12 mouse cellular contexts compared by ENCODE assay signal in the genomic region with DNA sequence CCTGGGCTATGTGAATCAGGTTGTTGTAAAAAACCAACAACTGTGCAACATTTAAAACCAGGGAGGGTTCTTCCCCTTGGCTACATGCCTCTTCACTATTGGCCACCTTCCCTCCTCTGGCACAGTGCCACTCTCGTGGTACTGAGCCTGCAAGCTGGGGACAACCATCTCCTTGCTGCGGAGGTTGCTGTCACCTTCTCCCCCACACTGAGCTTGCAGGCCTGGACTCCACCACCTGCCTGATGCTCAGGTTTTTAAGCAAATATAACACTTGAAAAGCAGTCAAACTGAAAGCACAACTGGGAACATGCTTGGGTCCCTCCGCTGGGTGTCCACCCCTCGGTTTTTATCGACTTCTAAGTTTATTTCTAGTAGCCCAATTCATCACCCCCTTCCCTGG. TPM values are rescaled to one million over a fixed set of nuclear protein-coding genes. Genes with fewer than 3 reads are reported as not detected.
A peak's percentile ranks its signal among the peaks of the same experiment; 100 is the strongest.
DNase-seq lines count a peak whose midpoint lies in the region; ATAC-seq and TF ChIP-seq lines count a peak whose summit lies in the region.
"Had no signal": no experiment of that assay in that cellular context is flagged by ENCODE, and none has a peak within 500 bp of the region (broad histone marks: within the 10 kb centered on the region; RNA-seq: fewer than 3 reads in every experiment).

No protein-coding gene starts in this region.

- H3K9me3 ChIP-seq in heart, embryonic 12.5 days (replicated peaks), result no peaks in the 10 kb centered on the region
- H3K9me3 ChIP-seq: heart, embryonic 15.5 days; liver, embryonic 13.5 days had no signal

- ATAC-seq in heart, embryonic 12.5 days (ENCODE audit: insufficient number of reproducible peaks, low FRiP score), result no peak

- no peaks in the 10 kb centered on the region for H3K4me1 ChIP-seq in heart, embryonic 12.5 days (replicated peaks)
- H3K4me1 ChIP-seq in heart, adult 2 months (ENCODE audit: control insufficient read depth, insufficient read depth, low read length), result no peaks in the 10 kb centered on the region
- H3K4me1 ChIP-seq: heart, embryonic 15.5 days; liver, embryonic 13.5 days had no signal

- no peak for TF ChIP-seq CTCF in heart, adult 2 months (IDR thresholded peaks at IDR 0.05)

- peaks cover 11% of the 10 kb centered on the region; the same call in 1 of the 2 replicates for H3K27me3 ChIP-seq in heart, embryonic 12.5 days (replicated peaks)
- no peaks in the 10 kb centered on the region for H3K27me3 ChIP-seq in heart, adult 2 months (ENCODE audit: control insufficient read depth, insufficient read depth, low read length)
- H3K27me3 ChIP-seq: liver, embryonic 13.5 days had no signal

- no peaks in the 10 kb centered on the region for H3K79me2 ChIP-seq in heart, adult 2 months (replicated peaks; ENCODE audit: control insufficient read depth, insufficient read depth, low read length)

- H3K4me3 ChIP-seq in heart, embryonic 12.5 days, result no peak overlapping the region
- H3K4me3 ChIP-seq in heart, adult 2 months, result no peak overlapping the region
- H3K4me3 ChIP-seq: heart, embryonic 15.5 days; liver, embryonic 13.5 days had no signal

- 68% methylated on average over 5 of the region's 5 CpGs for whole genome bisulfite sequencing in heart, embryonic 12.5 days
- WGBS in heart, adult 2 months, result 65% methylated on average over 5 of the region's 5 CpGs

- no peaks in the 10 kb centered on the region for H3K36me3 ChIP-seq in heart, embryonic 12.5 days
- H3K36me3 ChIP-seq in heart, adult 2 months (ENCODE audit: control insufficient read depth, insufficient read depth, low read length), result no peaks in the 10 kb centered on the region
- H3K36me3 ChIP-seq: heart, embryonic 15.5 days; liver, embryonic 13.5 days had no signal

- no peak overlapping the region for H3K9ac ChIP-seq in heart, embryonic 12.5 days
- no peak overlapping the region for H3K9ac ChIP-seq in heart, adult 2 months (ENCODE audit: low read depth, low read length)
- H3K9ac ChIP-seq: heart, embryonic 15.5 days; liver, embryonic 13.5 days had no signal

- no peak overlapping the region for H3K27ac ChIP-seq in heart, embryonic 12.5 days (ENCODE audit: poor library complexity, severe bottlenecking)
- H3K27ac ChIP-seq in heart, adult 2 months, result no peak overlapping the region
- H3K27ac ChIP-seq: heart, embryonic 15.5 days; kidney, postnatal 0 days; liver, embryonic 13.5 days had no signal

- no peak overlapping the region for H3K4me2 ChIP-seq in heart, embryonic 12.5 days
- H3K4me2 ChIP-seq: heart, embryonic 15.5 days; liver, embryonic 13.5 days had no signal

- no peak for TF ChIP-seq EP300 in heart, adult 2 months (IDR thresholded peaks at IDR 0.05; ENCODE audit: insufficient read depth, low read depth, low read length)

- TF ChIP-seq POLR2A in heart, adult 2 months (IDR thresholded peaks at IDR 0.05; ENCODE audit: insufficient read depth, low read depth, low read length), result no peak

- intact Hi-C loops in heart, adult 2 months (cut with DNase I), result no loop called here

- DNase-seq in heart, postnatal 4 days, result peak; percentile 42
- DNase-seq in urinary bladder, postnatal 14 days (ENCODE audit: low spot score), result peak; percentile 7
- DNase-seq in urinary bladder, adult 2 months (ENCODE audit: low spot score), result no peak
- DNase-seq in kidney, postnatal 4 days, result peak; percentile 9 to 11
- DNase-seq in T-cell, adult 2 months (ENCODE audit: low spot score), result no peak
- no peak for DNase-seq in heart, adult 2 months
- DNase-seq in layer of hippocampus, postnatal 36 days, result no peak
- DNase-seq: liver, embryonic 13.5 days; thymus, adult 18-20 months had no signal

RNA-seq across cellular contexts. Expression of a gene that starts 20.4 kb away (rescaled TPM):
- under 1 TPM in 1 of 2 experiments, not detected in 1; 0.25 TPM for total RNA-seq in heart, postnatal 4 days (2021)
- 0.09 TPM in 1 of 2 replicates, not detected in the other for polyA plus RNA-seq in heart, embryonic 12.5 days (2016; fragmentation: Nextera tagmentation; extraction: Ambion mirVana)
- polyA plus RNA-seq in urinary bladder, adult 2 months (2012; rRNA removed), result 2.3 and 2.4 TPM in 2 replicates
- total RNA-seq in heart, adult 2 months (2021), result not detected
- 0.64 and 0.66 TPM in 2 replicates for polyA plus RNA-seq in heart, adult 2 months (2012; rRNA removed)
- total RNA-seq in layer of hippocampus, postnatal 36 days (2021), result not detected

RNA-seq across cellular contexts. Expression of a gene that starts 39.7 kb away (rescaled TPM):
- not detected for total RNA-seq in heart, postnatal 4 days (2021)
- 0.41 and 0.56 TPM in 2 replicates for polyA plus RNA-seq in heart, embryonic 12.5 days (2016; fragmentation: Nextera tagmentation; extraction: Ambion mirVana)
- polyA plus RNA-seq in urinary bladder, adult 2 months (2012; rRNA removed), result 0.28 TPM in 2 replicates
- total RNA-seq in heart, adult 2 months (2021), result under 1 TPM in 1 of 2 experiments, not detected in 1; 0.26 TPM
- polyA plus RNA-seq in heart, adult 2 months (2012; rRNA removed), result not detected in 2 replicates
- 1 to 10 TPM in 1 of 2 experiments, under 1 TPM in 1; 0.77 to 1.1 TPM for total RNA-seq in layer of hippocampus, postnatal 36 days (2021)

RNA-seq across cellular contexts. Expression of a gene that starts 40.0 kb away (rescaled TPM):
- total RNA-seq in heart, postnatal 4 days (2021), result not detected
- polyA plus RNA-seq in heart, embryonic 12.5 days (2016; fragmentation: Nextera tagmentation; extraction: Ambion mirVana), result 0.10 and 0.20 TPM in 2 replicates
- polyA plus RNA-seq in urinary bladder, adult 2 months (2012; rRNA removed), result 0.10 and 0.12 TPM in 2 replicates
- total RNA-seq in heart, adult 2 months (2021), result under 1 TPM in 1 of 2 experiments, not detected in 1; 0.13 TPM
- polyA plus RNA-seq in heart, adult 2 months (2012; rRNA removed), result not detected in 2 replicates
- total RNA-seq in layer of hippocampus, postnatal 36 days (2021), result not detected

Comparison
In these comparisons a context has a peak if more than half of its experiments do, and no peak if none do; other contexts are left out.
1. DNase-seq: peak in heart, postnatal 4 days (single experiment), urinary bladder, postnatal 14 days (single experiment) and kidney, postnatal 4 days (2 of 2); none in urinary bladder, adult 2 months (single experiment), T-cell, adult 2 months (single experiment), heart, adult 2 months (0 of 2) and layer of hippocampus, postnatal 36 days (0 of 2).